Mouse (Mus musculus) intestine, postnatal 0 days (tissue): ENCODE measurements at regions not wholly inside any gene's neighbourhood (a gene's known extent, or its start where the extent isn't known, plus 50 kb on each side); places are given as distances from the start of the nearest gene placed in this dataset.

Experiments used
- ATAC-seq: fragments of 200-750 bp; cut with Nextera tagmentation; 2 replicates; pipeline ENCODE4 v1.8.0; 2017; ENCODE audit warnings: mild to moderate bottlenecking, moderate TSS enrichment, moderate library complexity
- H3K27ac ChIP-seq: fragments of 300-500 bp; sonication (generic); 2 replicates; pipeline ENCODE4 v1.5.1; 2014; ENCODE audit warnings: mild to moderate bottlenecking, low read depth, low read length, moderate library complexity
- H3K27me3 ChIP-seq: fragments of 300-500 bp; sonication (generic); replicated peaks from 2 replicates; pipeline ENCODE4 v1.6.1; 2014; ENCODE audit warnings: low read length, mixed read lengths; ENCODE audit not compliant: control insufficient read depth, insufficient read depth
- H3K36me3 ChIP-seq: fragments of 300-500 bp; sonication (generic); 2 replicates; pipeline ENCODE4 v1.6.1; 2014; ENCODE audit warnings: mild to moderate bottlenecking, moderate library complexity; ENCODE audit not compliant: control insufficient read depth, insufficient read depth
- H3K4me1 ChIP-seq: fragments of 300-500 bp; sonication (generic); replicated peaks from 2 replicates; pipeline ENCODE4 v1.6.1; 2014; ENCODE audit warnings: antibody characterized with exemption, low read length, mixed read lengths; ENCODE audit not compliant: control insufficient read depth, insufficient read depth
- H3K4me2 ChIP-seq: fragments of 300-500 bp; sonication (generic); replicated peaks from 2 replicates; pipeline ENCODE4 v1.6.1; 2014; ENCODE audit warnings: low read depth, mild to moderate bottlenecking, moderate library complexity
- H3K4me3 ChIP-seq: fragments of 300-500 bp; sonication (generic); 2 replicates; pipeline ENCODE4 v1.5.1; 2014; ENCODE audit warnings: low read depth, low read length
- H3K9ac ChIP-seq: fragments of 300-500 bp; sonication (generic); 2 replicates; pipeline ENCODE4 v1.6.1; 2014; ENCODE audit warnings: mild to moderate bottlenecking, low read depth, low read length
- H3K9me3 ChIP-seq: fragments of 300-500 bp; sonication (generic); 2 replicates; pipeline ENCODE4 v1.6.1; 2016; ENCODE audit warnings: mixed run types; ENCODE audit not compliant: control insufficient read depth
- CTCF ChIP-seq: sonication (generic); IDR thresholded peaks from 2 replicates; pipeline ENCODE4 v1.5.1; 2016; ENCODE audit warnings: low read depth, mild to moderate bottlenecking, control low read depth, antibody characterized with exemption, moderate library complexity
- WGBS: fragments of 180-500 bp; shearing (Covaris S2); extraction: QIAGEN DNeasy Blood & Tissue Kit; methylation state at CpG from one replicate; pipeline ENCODE4 v1.1.7; 2014; 5-methylcytosine and 5-hydroxymethylcytosine counted together

DNA sequence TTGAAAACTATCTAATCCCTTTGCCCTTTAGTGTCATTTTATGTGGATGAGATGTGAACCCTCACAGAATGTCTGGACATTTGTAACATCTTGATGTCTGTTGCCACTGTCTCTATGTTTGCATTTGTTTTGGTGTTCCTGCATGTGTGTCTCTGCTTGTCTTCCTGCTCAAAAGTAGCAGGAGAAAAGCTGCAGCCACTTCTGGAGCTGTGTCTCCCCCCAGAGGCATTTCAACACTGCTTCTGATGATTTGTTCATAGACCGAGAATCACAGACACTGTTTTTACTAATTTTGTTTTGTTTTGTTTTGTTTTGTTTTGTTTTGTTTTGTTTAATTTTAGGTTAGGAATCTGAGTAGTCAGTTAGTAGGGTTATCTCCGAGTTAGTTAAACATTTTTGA, 883.8 kb downstream of the Gbe1 start:
- ATAC-seq, result no peak
- Histone ChIP-seq H3K36me3 (no peaks in the 10 kb centered on the region), H3K4me2 (no peak overlapping the region), H3K27me3 (no peaks in the 10 kb centered on the region), H3K9me3 (no peaks in the 10 kb centered on the region), H3K4me3 (no peak overlapping the region), H3K4me1 (no peaks in the 10 kb centered on the region), H3K9ac (no peak overlapping the region), H3K27ac (no peak overlapping the region)
- peak; percentile 29; the same call in 1 of the 2 replicates for TF ChIP-seq CTCF
- 59% methylated on average over 2 of the region's 2 CpGs for WGBS

DNA sequence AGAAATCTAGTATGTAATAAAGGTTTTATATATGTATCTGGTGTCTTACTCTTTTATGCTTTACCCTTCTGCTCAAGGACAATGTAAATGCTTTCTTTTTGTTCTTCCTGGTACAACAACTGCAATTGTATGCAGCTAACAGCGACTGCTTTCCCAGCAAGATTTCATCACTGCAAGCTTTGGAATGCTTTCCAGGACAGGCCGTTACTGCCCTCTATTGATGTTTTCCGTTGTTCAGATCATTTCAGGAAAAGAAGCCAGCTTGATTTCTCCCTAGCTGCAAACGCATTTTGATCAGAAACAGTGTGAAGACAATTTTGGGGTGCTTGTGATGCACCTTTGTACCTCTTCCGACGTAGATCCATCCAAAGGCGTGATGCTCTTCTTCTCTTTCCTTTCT, 895.1 kb downstream of the Gbe1 start:
- Histone ChIP-seq H3K27ac (no peak overlapping the region), H3K9ac (no peak overlapping the region)
- WGBS, result 53% methylated on average over 7 of the region's 7 CpGs

DNA sequence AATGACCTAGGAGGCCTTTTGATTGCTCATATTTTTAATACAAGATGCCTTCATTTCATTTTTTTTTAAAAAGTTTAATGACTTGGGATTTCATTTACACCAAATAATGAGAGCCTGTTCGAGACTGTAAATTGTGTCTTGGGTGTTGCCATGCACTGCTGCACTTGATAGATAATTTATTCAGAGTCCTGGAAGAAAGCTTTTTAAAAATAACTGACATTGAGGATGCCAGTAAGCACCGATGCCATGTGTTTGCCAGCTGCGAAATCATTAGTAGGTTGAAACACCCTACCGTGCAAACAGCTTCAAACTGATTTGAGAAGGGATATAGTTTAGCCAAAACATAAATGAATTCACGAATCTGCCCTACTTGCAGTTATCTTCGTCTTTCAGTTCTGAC, 910.7 kb downstream of the Gbe1 start:
- no peaks in the 10 kb centered on the region for H3K36me3 ChIP-seq
- H3K9ac ChIP-seq, result no peak overlapping the region
- H3K4me3 ChIP-seq, result no peak overlapping the region
- WGBS, result 74% methylated on average over 6 of the region's 6 CpGs
- no peak for ATAC-seq
- H3K27me3 ChIP-seq, result no peaks in the 10 kb centered on the region
- H3K27ac ChIP-seq, result no peak overlapping the region
- no peak for TF ChIP-seq CTCF
- no peaks in the 10 kb centered on the region for H3K4me1 ChIP-seq
- no peak overlapping the region for H3K4me2 ChIP-seq
- H3K9me3 ChIP-seq, result no peaks in the 10 kb centered on the region

More for the DNA sequence above, 895.1 kb downstream of the Gbe1 start:
- no peaks in the 10 kb centered on the region for H3K36me3 ChIP-seq
- no peaks in the 10 kb centered on the region for H3K9me3 ChIP-seq
- ATAC-seq, result no peak
- TF ChIP-seq CTCF, result peak; percentile 39
- H3K4me1 ChIP-seq, result no peaks in the 10 kb centered on the region
- H3K4me3 ChIP-seq, result no peak overlapping the region
- H3K27me3 ChIP-seq, result no peaks in the 10 kb centered on the region
- H3K4me2 ChIP-seq, result no peak overlapping the region

DNA sequence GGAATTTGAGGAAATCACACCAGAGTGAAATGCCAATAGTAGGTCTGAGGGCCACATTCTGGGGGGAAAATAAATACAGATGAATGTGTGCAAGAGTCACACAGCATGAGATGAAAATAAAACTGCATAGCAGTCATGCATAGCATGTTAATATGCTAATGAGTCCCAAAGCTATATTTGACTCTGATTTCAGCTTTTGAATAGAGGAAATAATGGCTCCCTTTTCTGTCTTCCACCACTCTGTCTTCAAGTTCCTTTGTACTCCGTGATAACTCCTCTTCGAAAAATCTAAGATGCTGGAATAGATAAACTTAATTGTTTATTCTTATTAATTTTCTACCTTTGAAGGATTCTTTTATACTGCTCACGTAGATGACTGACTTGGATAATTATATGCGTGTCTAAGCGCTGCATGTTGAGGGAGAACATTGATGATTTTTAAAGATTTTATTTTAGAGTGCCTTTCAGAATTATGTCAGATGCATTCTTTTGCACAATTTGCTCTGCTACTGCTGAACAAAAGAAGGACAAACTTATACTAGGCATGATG, 916.4 kb downstream of the Gbe1 start:
- Histone ChIP-seq H3K4me2 (no peak overlapping the region), H3K4me1 (no peaks in the 10 kb centered on the region), H3K9ac (no peak overlapping the region), H3K4me3 (no peak overlapping the region), H3K36me3 (no peaks in the 10 kb centered on the region), H3K27me3 (no peaks in the 10 kb centered on the region), H3K27ac (no peak overlapping the region), H3K9me3 (no peaks in the 10 kb centered on the region)
- ATAC-seq, result no peak
- 90% methylated on average over 5 of the region's 5 CpGs for WGBS
- no peak for TF ChIP-seq CTCF

DNA sequence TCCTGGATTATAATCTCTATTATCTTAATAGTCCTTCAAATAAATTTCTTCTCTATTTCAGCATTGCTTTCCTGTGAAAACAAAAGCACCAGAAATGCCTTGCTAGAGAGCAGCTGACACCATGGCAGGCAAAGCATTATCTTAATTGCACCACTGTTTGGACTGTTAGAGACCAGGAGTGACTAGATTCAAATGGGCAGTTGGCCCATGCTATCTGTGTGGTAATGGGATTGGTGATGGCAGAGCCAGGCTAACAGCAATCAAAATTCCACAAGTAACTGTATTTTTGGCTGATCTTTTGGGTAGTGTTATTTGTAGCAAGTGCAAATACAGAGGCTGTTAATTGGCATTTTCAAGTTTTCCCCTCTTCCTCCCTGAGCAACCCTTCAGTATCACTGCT, 929.3 kb downstream of the Gbe1 start:
- Histone ChIP-seq H3K27me3 (no peaks in the 10 kb centered on the region), H3K27ac (no peak overlapping the region), H3K9ac (no peak overlapping the region), H3K4me3 (no peak overlapping the region), H3K4me1 (no peaks in the 10 kb centered on the region), H3K36me3 (no peaks in the 10 kb centered on the region), H3K4me2 (no peak overlapping the region), H3K9me3 (no peaks in the 10 kb centered on the region)
- no peak for ATAC-seq
- no peak for TF ChIP-seq CTCF

DNA sequence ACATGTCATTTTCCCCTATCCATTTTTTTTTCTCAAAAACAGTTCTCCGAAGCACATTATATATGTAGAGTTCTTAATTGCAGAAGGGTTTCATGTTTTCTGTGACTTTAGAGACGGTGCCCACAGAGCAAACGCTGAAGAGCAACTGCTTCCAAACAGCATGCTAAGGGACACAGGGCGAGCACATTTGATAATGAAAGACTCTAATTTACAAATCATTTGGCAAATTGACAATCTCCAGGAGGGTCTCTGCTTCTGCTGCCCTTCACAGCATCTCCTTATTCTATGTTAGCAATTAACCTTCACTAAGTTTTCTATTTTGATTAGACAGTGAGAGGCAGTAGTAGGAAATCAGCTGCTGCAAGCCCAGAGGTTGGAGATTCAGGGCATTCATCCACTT, 929.7 kb downstream of the Gbe1 start:
- Histone ChIP-seq H3K4me3 (no peak overlapping the region), H3K27me3 (no peaks in the 10 kb centered on the region), H3K4me1 (no peaks in the 10 kb centered on the region), H3K9me3 (no peaks in the 10 kb centered on the region), H3K27ac (no peak overlapping the region), H3K9ac (no peak overlapping the region), H3K36me3 (no peaks in the 10 kb centered on the region), H3K4me2 (no peak overlapping the region)
- no peak for ATAC-seq
- no peak for TF ChIP-seq CTCF
- WGBS, result 71% methylated on average over 4 of the region's 4 CpGs
